Mouse (Mus musculus) MEL (cell line): ENCODE measurements around the gene Ano8. TPM values are rescaled to one million over a fixed set of nuclear protein-coding genes. Genes with fewer than 3 reads are reported as not detected.

ENCODE experiments used
- DNase-seq: peaks from one replicate; pipeline ENCODE4 v3.0.0; 2011; ENCODE audit warnings: low read depth, low spot score
- H3K27ac ChIP-seq: 2 replicates; pipeline ENCODE4 v1.5.1; 2012; ENCODE audit warnings: low read depth, mild to moderate bottlenecking, control low read depth, low read length, moderate library complexity; ENCODE audit not compliant: control insufficient read depth
- H3K27me3 ChIP-seq, 2 experiments: fragments of 150-350 bp in 1 of 2; sonication (generic) in 1 of 2; 2 replicates each; pipeline ENCODE4 v1.6.1; 2012; ENCODE audit warnings: low read length in 2 of 2, mild to moderate bottlenecking in 2 of 2, improper control_type of control experiment in 1 of 2, moderate library complexity in 1 of 2; ENCODE audit not compliant: insufficient read depth in 2 of 2, control insufficient read depth in 1 of 2
- H3K36me3 ChIP-seq, 2 experiments: 2 replicates each; pipeline ENCODE4 v1.6.1; 2012 to 2014; ENCODE audit warnings: low read length in 2 of 2, improper control_type of control experiment in 1 of 2, inconsistent platforms in 1 of 2, mild to moderate bottlenecking in 1 of 2; ENCODE audit not compliant: insufficient read depth in 2 of 2, control insufficient read depth in 1 of 2
- H3K4me1 ChIP-seq, 2 experiments: fragments of 150-350 bp in 1 of 2; sonication (generic) in 1 of 2; 2 replicates each; pipeline ENCODE4 v1.6.1; 2012; ENCODE audit warnings: low read length in 2 of 2, improper control_type of control experiment in 1 of 2, mild to moderate bottlenecking in 1 of 2; ENCODE audit not compliant: insufficient read depth in 2 of 2, control insufficient read depth in 1 of 2
- H3K4me3 ChIP-seq, 2 experiments: fragments of 150-350 bp in 1 of 2; sonication (generic) in 1 of 2; 2 replicates each; pipeline ENCODE4 v1.5.1; 2012; ENCODE audit warnings: low read depth in 2 of 2, low read length in 2 of 2, mild to moderate bottlenecking in 2 of 2, moderate library complexity in 2 of 2, control low read depth in 1 of 2, improper control_type of control experiment in 1 of 2; ENCODE audit not compliant: control insufficient read depth in 1 of 2, insufficient read depth in 1 of 2
- H3K79me2 ChIP-seq: 2 replicates; pipeline ENCODE4 v1.6.1; 2012; ENCODE audit warnings: mild to moderate bottlenecking, low read length, moderate library complexity; ENCODE audit not compliant: control insufficient read depth, poor library complexity, insufficient read depth
- H3K9ac ChIP-seq: 2 replicates; pipeline ENCODE4 v1.6.1; 2012; ENCODE audit warnings: low read depth, mild to moderate bottlenecking, control low read depth, low read length, moderate library complexity; ENCODE audit not compliant: control insufficient read depth, poor library complexity, severe bottlenecking
- H3K9me3 ChIP-seq: fragments of 150-350 bp; sonication (generic); replicated peaks from 2 replicates; pipeline ENCODE4 v1.6.1; 2012; ENCODE audit warnings: mild to moderate bottlenecking, low read length, improper control_type of control experiment, moderate library complexity; ENCODE audit not compliant: insufficient read depth
- CHD1 ChIP-seq: IDR thresholded peaks from 2 replicates; pipeline ENCODE4 v1.6.1; 2012; ENCODE audit warnings: low read depth, mild to moderate bottlenecking, inconsistent platforms, low read length, improper control_type of control experiment
- CHD2 ChIP-seq: IDR thresholded peaks from 2 replicates; pipeline ENCODE4 v1.6.1; 2011; ENCODE audit warnings: low read length, improper control_type of control experiment
- E2F4 ChIP-seq: IDR thresholded peaks from 2 replicates; pipeline ENCODE4 v1.6.1; 2011; ENCODE audit warnings: low read depth, low read length, improper control_type of control experiment, borderline replicate concordance
- EP300 ChIP-seq, 2 experiments: IDR thresholded peaks; 2 replicates each; pipeline ENCODE4 v1.6.1; 2011; ENCODE audit warnings: improper control_type of control experiment in 2 of 2, low read length in 2 of 2, low read depth in 1 of 2, mild to moderate bottlenecking in 1 of 2
- HCFC1 ChIP-seq: IDR thresholded peaks from 2 replicates; pipeline ENCODE4 v1.6.1; 2012; ENCODE audit warnings: low read depth, mild to moderate bottlenecking, inconsistent platforms, low read length, improper control_type of control experiment, moderate library complexity
- MAFK ChIP-seq: IDR thresholded peaks from 2 replicates; pipeline ENCODE4 v1.6.1; 2011; ENCODE audit warnings: low read depth, mild to moderate bottlenecking, low read length, improper control_type of control experiment, borderline replicate concordance
- MEF2A ChIP-seq: IDR thresholded peaks from 2 replicates; pipeline ENCODE4 v1.6.1; 2014; ENCODE audit warnings: low read depth, mild to moderate bottlenecking, inconsistent platforms, low read length, improper control_type of control experiment; ENCODE audit not compliant: poor library complexity, insufficient replicate concordance, severe bottlenecking; ENCODE audit errors: extremely low read depth
- MXI1 ChIP-seq: IDR thresholded peaks from 2 replicates; pipeline ENCODE4 v1.6.1; 2011; ENCODE audit warnings: mild to moderate bottlenecking, low read depth, low read length, improper control_type of control experiment
- MYC ChIP-seq: IDR thresholded peaks from 2 replicates; pipeline ENCODE4 v1.6.1; 2011; ENCODE audit warnings: low read depth, mild to moderate bottlenecking, low read length, improper control_type of control experiment, moderate library complexity
- NELFE ChIP-seq: IDR thresholded peaks from 2 replicates; pipeline ENCODE4 v1.6.1; 2011; ENCODE audit warnings: low read depth, low read length, improper control_type of control experiment
- NRF1 ChIP-seq: IDR thresholded peaks from 2 replicates; pipeline ENCODE4 v1.6.1; 2014; ENCODE audit warnings: low read depth, mild to moderate bottlenecking, inconsistent platforms, low read length, improper control_type of control experiment, moderate library complexity; ENCODE audit not compliant: poor library complexity, insufficient read depth, severe bottlenecking
- POLR2A ChIP-seq, 2 experiments: IDR thresholded peaks; 2 replicates each; pipeline ENCODE4 v1.6.1; 2011 to 2012; ENCODE audit warnings: low read length in 2 of 2, mild to moderate bottlenecking in 2 of 2, control low read depth in 1 of 2, improper control_type of control experiment in 1 of 2, low read depth in 1 of 2, moderate library complexity in 1 of 2; ENCODE audit not compliant: control insufficient read depth in 1 of 2, insufficient read depth in 1 of 2, poor library complexity in 1 of 2
- POLR2AphosphoS5 ChIP-seq: IDR thresholded peaks from 2 replicates; pipeline ENCODE4 v1.6.1; 2012; ENCODE audit warnings: low read depth, borderline replicate concordance, mild to moderate bottlenecking, inconsistent platforms, low read length, moderate library complexity, mixed read lengths
- SMC3 ChIP-seq: IDR thresholded peaks from 2 replicates; pipeline ENCODE4 v1.6.1; 2011; ENCODE audit warnings: low read depth, low read length, improper control_type of control experiment
- TBP ChIP-seq: IDR thresholded peaks from 2 replicates; pipeline ENCODE4 v1.8.0; 2011; ENCODE audit warnings: low read depth, low read length, improper control_type of control experiment
- TCF12 ChIP-seq: IDR thresholded peaks from 2 replicates; pipeline ENCODE4 v1.6.1; 2014; ENCODE audit warnings: low read depth, mild to moderate bottlenecking, inconsistent platforms, low read length, improper control_type of control experiment, moderate library complexity
- USF1 ChIP-seq: IDR thresholded peaks from 2 replicates; pipeline ENCODE4 v1.6.1; 2014; ENCODE audit warnings: low read depth, mild to moderate bottlenecking, inconsistent platforms, low read length, improper control_type of control experiment, moderate library complexity
- USF2 ChIP-seq, 2 experiments: IDR thresholded peaks; 2 replicates each; pipeline ENCODE4 v1.6.1; 2011 to 2012; ENCODE audit warnings: improper control_type of control experiment in 2 of 2, low read length in 2 of 2, borderline replicate concordance in 1 of 2, inconsistent platforms in 1 of 2, low read depth in 1 of 2, mild to moderate bottlenecking in 1 of 2; ENCODE audit not compliant: insufficient read depth in 1 of 2
- ZKSCAN1 ChIP-seq: IDR thresholded peaks from 2 replicates; pipeline ENCODE4 v1.6.1; 2012; ENCODE audit warnings: low read depth, mild to moderate bottlenecking, inconsistent platforms, low read length, improper control_type of control experiment, moderate library complexity
- ZMIZ1 ChIP-seq: IDR thresholded peaks from 2 replicates; pipeline ENCODE4 v1.6.1; 2012; ENCODE audit warnings: low read depth, mild to moderate bottlenecking, inconsistent platforms, low read length, improper control_type of control experiment, moderate library complexity
- ZNF384 ChIP-seq: IDR thresholded peaks from 2 replicates; pipeline ENCODE4 v1.6.1; 2012; ENCODE audit warnings: low read depth, mild to moderate bottlenecking, inconsistent platforms, low read length, improper control_type of control experiment
- polyA plus RNA-seq, 2 experiments: library from polyadenylated mRNA; stranded (reverse) in 1 of 2; unstranded in 1 of 2; fragments of >175 nt in 1 of 2; fragments of >200 nt in 1 of 2; gene quantifications; 2 replicates each; pipeline versions ENCODE4 v1.2.1 to v1.2.4; 2012; ENCODE audit warnings: low replicate concordance in 2 of 2, low read depth in 1 of 2; ENCODE audit not compliant: insufficient read length in 2 of 2, insufficient read depth in 1 of 2, missing spikeins in 1 of 2
- total RNA-seq: library from RNA; depleted of rRNA; stranded (reverse); fragments of 300-350 nt; gene quantifications from 2 replicates; pipeline ENCODE4 v1.2.3, GENCODE M21; 2012

Gene Ano8
- total and polyA plus RNA-seq, 3 experiments, result 3.9 to 4.8 TPM; not detected in 1

GRCm38 (mm10) chr8:71461152-71461840, 24.5 kb downstream of the Ano8 start:
- no peak overlapping the region for H3K27ac ChIP-seq
- DNase-seq, result no peak
- H3K79me2 ChIP-seq, result peaks cover 7% of the 10 kb centered on the region; the same call in 1 of the 2 replicates
- TF ChIP-seq MYC (no peak), MEF2A (no peak), E2F4 (no peak), CHD2 (no peak)
- peaks cover 0 to 7% of the 10 kb centered on the region in 2 experiments; a peak in 1 of 4 replicates for H3K36me3 ChIP-seq
- no peak overlapping the region for H3K4me3 ChIP-seq
- no peaks in the 10 kb centered on the region for H3K27me3 ChIP-seq
- H3K9ac ChIP-seq, result no peak overlapping the region
- H3K9me3 ChIP-seq, result no peaks in the 10 kb centered on the region
- H3K4me1 ChIP-seq, result peaks cover 0 to 10% of the 10 kb centered on the region in 2 experiments; a peak in 2 of 4 replicates

DNA sequence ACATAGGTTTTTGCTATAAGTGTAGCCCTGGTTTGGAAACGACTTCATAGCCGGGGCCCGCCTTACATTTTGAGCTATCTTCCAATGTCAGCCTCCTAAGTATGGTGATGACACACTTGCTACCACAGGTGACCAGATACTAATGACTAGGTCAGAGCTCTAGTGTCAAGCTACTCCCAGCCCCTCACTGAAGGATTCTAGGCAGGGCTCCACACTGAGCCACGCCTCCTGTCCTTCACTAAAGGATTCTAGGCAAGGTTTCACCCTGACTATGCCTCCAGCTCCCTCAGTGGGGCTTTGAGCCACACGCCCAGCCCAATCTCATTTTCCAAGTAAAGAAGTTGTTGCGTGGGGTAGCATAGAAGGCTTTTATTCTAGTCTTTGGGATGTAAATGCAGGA, 25.0 kb downstream of the Ano8 start:
- Histone ChIP-seq H3K9me3 (no peaks in the 10 kb centered on the region), H3K36me3 (peaks cover 0 to 5% of the 10 kb centered on the region in 2 experiments; a peak in 1 of 4 replicates), H3K4me1 (peaks cover 0 to 6% of the 10 kb centered on the region in 2 experiments; a peak in 1 of 4 replicates), H3K79me2 (peaks cover 7% of the 10 kb centered on the region; the same call in 1 of the 2 replicates), H3K27me3 (no peaks in the 10 kb centered on the region), H3K9ac (no peak overlapping the region), H3K27ac (no peak overlapping the region), H3K4me3 (no peak overlapping the region)
- TF ChIP-seq MEF2A (no peak), MYC (no peak), MAFK (no peak), TCF12 (no peak), HCFC1 (no peak), SMC3 (no peak), EP300 (IDR thresholded peaks at IDR 0.05; ENCODE audit: low read depth in 1 of 2, low read length in 2 of 2) (no peak), ZMIZ1 (no peak), NELFE (no peak), TBP (no peak), NRF1 (no peak), MXI1 (no peak), POLR2AphosphoS5 (no peak), ZNF384 (no peak), POLR2A (IDR thresholded peaks at IDR 0.05; ENCODE audit: control insufficient read depth in 1 of 2, insufficient read depth in 1 of 2, low read depth in 1 of 2, low read length in 2 of 2, poor library complexity in 1 of 2) (no peak), ZKSCAN1 (no peak), USF2 (IDR thresholded peaks at IDR 0.05; ENCODE audit: borderline replicate concordance in 1 of 2, insufficient read depth in 1 of 2, low read depth in 1 of 2, low read length in 2 of 2) (no peak), CHD1 (no peak), USF1 (no peak)
- no peak for DNase-seq
